Mouse (Mus musculus): Measurements from ENCODE around the gene Prlr.
A peak's percentile ranks its signal among the peaks of the same experiment; 100 is the strongest.

The Prlr gene

DNA sequence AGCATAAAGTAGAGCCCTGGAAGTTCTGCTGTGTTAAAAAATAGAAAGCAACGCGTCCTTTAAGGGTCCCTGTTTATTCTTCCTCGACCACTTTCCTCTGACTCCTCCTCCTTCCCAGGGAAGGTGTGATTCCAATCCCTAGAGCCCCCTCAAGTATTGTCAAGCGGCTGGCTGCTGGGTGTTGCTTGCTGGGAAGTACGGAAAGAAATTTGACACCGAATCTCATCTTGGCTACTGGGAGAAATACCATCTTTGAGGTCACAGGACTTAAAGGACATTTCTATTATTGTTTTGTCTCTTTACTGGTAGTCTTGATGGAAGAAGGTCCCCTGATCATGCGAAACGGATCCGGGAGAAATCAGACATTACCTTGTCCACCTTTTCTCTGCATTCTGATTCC is at the start of gene Prlr:
Gene Prlr, plus strand, starts transcription at position 156 of the 400 bp plus-strand sequence.
- DNase-seq, result no peak

- DNase-seq, result no peak
These were observed 43.3 kb upstream of the Prlr start for GRCm38 (mm10) chr15:10133781-10134180.

GRCm38 (mm10) chr15:10134889-10135288 is 42.1 kb upstream of the Prlr start:
- DNase-seq, result no peak

GRCm38 (mm10) chr15:10144520-10144919 is 32.5 kb upstream of the Prlr start:
- DNase-seq, result no peak

GRCm38 (mm10) chr15:10148196-10148595 is 28.8 kb upstream of the Prlr start:
- DNase-seq, result no peak

GRCm38 (mm10) chr15:10160663-10161062 is 16.4 kb upstream of the Prlr start:
- DNase-seq, result no peak

GRCm38 (mm10) chr15:10175078-10175477 is 2.0 kb upstream of the Prlr start:
- DNase-seq, result no peak

GRCm38 (mm10) chr15:10175656-10176055 is 1.4 kb upstream of the Prlr start:
- no peak for DNase-seq

- DNase-seq, result peak; percentile 34
These were observed 587 bp downstream of the Prlr start for GRCm38 (mm10) chr15:10177519-10178130.

GRCm38 (mm10) chr15:10178131-10178566 is 1.1 kb downstream of the Prlr start:
- no peak for DNase-seq

DNA sequence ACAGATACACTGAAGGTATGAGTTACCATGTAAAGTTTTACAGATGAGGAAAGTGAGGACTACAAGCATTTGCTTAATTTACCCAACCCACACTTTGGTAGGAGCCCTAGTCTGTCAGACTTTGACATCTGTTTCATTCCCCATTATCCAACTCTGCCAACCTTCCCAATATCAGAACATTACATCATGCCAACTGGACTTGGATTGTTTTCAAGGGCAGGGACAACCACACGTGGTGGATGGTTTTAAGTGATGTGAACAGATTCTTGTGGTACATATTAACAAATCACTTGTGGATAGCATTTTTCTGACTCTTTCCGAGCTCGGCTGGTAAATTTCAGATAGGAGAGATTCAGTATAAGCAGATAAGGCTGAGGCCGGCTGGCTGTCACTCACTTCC is 3.7 kb downstream of the Prlr start:
- no peak for DNase-seq

DNA sequence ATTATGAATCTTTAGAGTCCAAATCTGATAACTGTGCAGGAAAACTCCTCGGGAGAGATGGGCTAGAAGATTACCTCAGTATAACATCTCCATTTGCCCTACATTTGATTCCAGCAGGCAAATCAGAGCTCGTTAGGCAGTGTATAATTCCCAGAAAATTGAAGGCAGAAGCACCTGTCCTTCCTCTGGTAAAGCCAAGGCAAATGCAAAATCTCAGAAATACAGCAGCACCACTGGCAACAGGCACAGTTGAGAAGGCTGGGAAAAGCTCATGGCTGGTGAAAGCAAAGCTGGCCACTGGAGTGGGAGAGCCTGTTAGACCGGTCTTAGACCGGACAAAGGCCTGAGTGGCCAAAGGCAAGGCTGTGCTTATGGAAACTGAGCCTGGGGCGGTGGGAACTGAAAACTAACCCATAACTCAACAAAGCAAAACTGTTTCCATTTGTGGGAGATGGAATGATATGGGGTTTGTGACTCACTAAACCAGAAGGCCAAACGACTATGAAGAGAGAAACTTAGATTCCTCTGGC is 15.1 kb downstream of the Prlr start:
- no peak for DNase-seq

DNA sequence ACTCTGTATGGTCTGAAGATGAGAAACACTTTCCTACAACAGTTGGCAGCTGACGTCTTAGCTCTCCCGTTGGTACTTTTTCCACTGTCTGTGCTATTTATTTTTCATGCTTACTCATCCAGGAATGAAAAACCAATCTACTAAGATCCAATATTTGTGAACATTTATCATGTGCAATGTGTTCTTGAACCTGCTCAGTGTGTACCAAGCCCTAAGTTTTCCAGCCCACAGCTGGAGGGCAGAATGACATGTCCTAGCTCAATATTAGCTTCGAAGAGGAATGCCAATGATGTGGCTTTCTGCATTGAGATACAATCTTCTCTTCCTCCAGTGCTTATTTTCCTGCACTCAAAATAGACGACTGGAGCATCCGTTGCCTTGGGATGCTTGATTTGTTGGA is 24.0 kb downstream of the Prlr start:
- DNase-seq, result no peak

- DNase-seq, result no peak
These were observed 25.7 kb downstream of the Prlr start for GRCm38 (mm10) chr15:10202504-10203302.

DNA sequence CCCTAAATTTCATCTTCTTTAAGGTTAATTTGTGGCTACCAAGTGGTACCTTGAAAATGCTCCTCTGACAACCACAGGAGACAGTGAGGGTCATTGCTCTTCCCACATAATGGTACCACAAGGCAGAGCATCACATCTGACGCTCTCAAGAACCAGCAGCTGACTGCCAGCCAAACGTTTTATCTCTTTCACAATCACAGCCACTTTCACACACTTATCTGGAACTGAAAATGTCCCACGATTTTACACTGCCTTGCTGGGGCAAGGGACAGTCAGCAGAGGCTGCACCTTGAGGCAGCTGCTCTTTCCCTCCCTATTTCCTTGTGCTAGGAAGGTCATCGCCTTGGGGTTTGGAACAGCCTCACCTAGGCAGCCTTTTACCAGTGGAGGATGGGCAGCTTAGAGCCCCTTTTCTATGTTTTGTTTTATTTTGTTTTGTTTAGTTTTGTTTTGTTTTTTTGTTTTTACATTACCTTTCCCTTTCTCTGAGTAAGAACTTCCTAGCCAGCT is 33.3 kb downstream of the Prlr start:
- DNase-seq, result no peak

GRCm38 (mm10) chr15:10211992-10212391 is 35.0 kb downstream of the Prlr start:
- no peak for DNase-seq

- DNase-seq, result no peak
These were observed 36.2 kb downstream of the Prlr start for GRCm38 (mm10) chr15:10213213-10213612.

GRCm38 (mm10) chr15:10213710-10214109 is 36.7 kb downstream of the Prlr start:
- no peak for DNase-seq

DNA sequence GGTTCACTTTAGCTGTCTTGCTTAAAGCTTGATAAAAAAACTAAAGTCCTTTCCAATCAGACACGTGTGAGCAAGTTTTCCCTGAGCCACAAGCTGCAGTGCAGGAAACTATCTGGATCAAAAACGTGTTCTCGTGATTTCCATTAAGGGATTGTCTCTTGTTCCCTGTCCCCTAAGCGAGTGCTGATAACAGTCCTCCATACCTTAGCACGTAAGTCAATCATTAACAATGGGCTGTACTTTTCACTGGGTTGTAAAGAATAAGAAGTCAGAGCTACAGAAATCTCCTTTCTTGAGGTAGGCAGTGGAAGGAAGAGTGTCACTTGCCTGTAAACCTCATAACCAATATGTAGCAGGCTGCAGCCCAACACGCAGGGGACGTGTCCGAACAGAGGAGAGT is 38.7 kb downstream of the Prlr start:
- no peak for DNase-seq

GRCm38 (mm10) chr15:10216189-10216588 is 39.2 kb downstream of the Prlr start:
- DNase-seq, result no peak

GRCm38 (mm10) chr15:10223614-10224155 is 46.6 kb downstream of the Prlr start:
- no peak for DNase-seq

DNA sequence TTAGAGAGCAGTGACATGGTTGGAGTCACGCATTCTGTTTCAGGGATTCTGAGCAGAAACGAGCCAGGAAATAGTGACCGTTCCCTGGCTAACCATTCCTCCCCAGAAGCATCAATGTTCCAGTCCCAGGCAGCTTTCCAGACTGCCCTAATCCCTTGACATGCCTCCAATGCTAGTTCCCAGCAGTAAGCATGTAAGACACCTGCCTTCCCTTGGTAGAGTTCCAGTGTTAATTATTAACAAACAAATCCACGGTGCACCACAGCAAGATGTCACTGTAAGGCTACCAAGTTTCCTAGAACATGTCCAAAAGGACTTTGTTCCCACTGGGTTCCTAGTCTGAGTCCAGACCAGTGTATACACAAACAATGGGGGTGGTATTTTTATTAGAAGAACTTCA is 48.7 kb downstream of the Prlr start:
- no peak for DNase-seq

DNA sequence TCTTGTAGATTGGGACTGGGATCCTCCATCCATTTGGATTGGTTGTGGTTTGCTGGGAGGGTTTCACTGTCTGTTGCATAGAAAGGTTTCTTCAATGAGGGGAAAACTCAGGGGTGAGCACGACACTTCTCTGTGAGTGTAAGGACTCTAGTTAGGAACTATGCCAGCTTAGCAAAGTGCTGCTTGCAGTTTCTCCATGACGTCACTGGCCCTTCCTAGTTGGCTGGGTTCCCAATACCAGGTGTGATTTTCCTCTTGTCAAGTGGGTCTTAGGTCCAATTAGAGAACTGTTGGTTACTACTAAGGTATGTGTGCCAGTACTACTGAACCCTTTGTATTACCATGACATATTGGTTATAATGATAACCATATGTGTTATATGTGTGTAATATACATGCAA is 51.6 kb downstream of the Prlr start:
- DNase-seq, result no peak

GRCm38 (mm10) chr15:10235977-10236376 is 58.9 kb downstream of the Prlr start:
- DNase-seq, result no peak
